Mouse (Mus musculus) 3T3-L1 (cell line): ENCODE measurements around the gene Nmnat1.
"Not testable (repeated sequence)": the region's sequence is repeated elsewhere in the genome, so short reads cannot be mapped to it uniquely, and the experiment has no call there.

ENCODE experiments used
- DNase-seq: peaks from one replicate; pipeline ENCODE4 v3.0.0-alpha.2; 2015; ENCODE audit warnings: low read depth, low spot score

The Nmnat1 gene

DNA sequence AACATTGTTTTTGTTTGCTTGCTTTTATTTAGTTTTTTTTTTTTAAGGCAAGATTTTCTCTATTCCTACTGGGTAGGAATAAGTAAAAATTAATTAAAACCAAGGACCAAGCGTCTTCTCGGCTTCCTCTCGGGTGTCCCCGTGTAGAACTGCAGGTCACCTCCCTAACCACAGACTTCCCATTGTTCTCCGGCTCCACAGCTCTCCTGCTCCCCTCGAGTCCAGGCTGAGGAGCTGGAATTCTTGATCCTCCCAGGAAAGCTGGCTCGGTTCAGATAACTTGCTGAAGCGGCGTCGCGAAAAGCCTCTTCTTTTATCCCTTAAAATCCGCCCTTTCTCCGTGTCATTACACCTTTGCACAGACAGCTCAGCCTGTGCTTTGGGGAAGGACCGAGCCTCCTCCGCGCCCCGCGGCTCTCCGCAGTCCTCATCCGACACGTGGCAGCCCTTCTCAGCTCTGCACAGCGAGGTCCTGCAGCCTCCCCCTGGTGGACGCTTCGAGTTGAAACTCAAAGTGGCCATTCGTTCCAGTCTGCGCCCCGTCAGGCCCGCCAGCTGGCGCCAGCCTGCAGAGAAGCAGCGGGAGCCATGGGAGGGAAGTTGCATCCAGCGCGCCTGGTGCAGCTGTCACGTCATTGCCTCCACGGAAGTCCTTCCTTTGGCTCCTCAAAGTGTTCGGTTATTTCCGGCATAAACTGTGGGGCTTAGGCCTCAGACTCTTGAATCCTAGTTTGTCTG, 39.9 kb downstream of the Nmnat1 start:
- DNase-seq, result peak; percentile 97

DNA sequence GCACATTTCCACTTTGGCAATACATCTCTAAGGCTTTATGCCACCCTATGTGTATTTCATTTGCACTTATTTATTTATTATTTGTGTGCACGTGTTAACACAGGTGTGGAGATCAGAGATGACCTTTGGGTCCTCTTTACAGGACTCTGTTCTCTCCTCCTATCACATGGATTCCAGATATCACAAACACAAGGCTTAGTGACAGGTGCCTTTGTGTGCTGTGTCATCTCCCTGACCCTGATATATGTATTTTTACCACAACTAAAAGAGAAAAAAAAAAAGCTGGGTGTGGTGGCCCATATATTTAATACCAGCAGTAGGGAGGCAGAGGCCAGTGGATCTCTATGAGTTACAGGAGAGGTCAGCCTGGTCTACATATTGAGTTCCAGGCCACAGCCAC, 40.5 kb downstream of the Nmnat1 start:
- peak; percentile 32 for DNase-seq

DNA sequence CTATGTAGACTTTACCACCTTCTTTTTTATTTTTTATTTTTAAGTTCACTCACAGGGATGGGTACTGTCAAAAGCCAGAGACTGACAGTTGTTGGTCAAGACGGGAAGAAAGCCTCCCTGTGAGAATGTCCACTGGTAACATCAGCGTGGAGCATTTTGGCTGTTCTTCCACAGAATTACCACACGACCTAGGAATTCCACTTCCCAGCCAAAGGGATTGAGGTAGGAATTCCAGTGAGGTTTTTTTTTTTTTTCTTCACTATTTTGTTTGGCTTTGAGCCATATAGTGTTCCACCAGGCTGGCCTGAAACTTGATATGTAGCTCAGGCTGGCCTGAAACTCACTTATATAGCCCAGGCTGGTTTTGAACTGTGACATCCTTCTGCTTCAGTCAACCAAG, 42.6 kb downstream of the Nmnat1 start:
- DNase-seq, result peak; percentile 88

DNA sequence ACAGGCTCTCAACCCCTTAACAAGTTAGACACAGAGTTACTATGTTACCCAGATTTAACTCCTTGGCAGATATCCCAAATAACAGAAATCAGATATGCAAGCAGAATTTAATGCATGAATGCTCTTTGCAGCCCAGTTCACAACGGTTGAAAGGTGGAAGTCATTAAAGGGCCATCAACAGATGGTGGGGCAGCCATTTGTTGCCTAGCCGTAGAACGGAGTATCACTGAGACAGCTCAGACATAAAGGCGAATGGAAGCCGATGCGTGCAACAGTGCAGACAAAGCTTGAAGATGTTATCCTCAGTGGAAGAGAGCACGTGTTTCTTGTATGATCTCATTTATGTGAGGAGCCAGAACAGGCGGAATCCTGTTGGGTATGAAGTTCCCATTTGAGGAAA, 44.4 kb downstream of the Nmnat1 start:
- DNase-seq, result no peak

DNA sequence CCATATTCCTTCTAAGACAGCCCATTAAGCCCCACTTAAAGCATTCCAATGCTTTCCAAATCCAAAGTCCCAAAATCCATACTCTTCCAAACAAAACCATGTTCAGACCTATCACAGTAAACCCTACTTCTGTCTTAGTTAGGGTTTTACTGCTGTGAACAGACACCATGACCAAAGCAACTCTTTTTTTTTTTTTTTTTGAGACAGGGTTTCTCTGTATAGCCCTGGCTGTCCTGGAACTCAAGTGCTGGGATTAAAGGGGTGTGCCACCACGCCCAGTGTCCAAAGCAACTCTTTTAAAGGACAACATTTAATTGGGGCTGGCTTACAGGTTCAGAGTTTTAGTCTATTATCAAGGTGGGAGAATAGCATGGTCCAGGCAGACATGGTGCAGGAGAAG, 53.1 kb downstream of the Nmnat1 start:
- not testable (repeated sequence) for DNase-seq

DNA sequence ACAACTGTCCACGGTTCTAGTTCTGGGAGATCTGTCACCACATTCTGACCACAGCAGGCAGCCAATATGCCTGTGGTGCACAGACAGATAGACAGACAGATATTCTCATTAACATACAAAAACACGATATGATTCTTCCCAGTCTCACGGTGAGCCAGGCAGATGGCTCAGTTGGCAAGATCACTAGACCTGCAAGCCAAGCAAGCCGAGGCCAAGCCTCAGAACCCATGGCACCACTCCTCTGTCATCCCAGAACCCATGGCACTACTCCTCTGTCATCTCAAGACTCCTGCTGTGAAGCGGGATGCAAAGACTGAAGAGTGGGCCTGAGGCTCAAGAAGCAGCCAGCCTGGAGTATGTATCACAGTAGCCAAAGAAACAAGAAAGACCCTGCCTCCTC, 55.4 kb downstream of the Nmnat1 start:
- no peak for DNase-seq

DNA sequence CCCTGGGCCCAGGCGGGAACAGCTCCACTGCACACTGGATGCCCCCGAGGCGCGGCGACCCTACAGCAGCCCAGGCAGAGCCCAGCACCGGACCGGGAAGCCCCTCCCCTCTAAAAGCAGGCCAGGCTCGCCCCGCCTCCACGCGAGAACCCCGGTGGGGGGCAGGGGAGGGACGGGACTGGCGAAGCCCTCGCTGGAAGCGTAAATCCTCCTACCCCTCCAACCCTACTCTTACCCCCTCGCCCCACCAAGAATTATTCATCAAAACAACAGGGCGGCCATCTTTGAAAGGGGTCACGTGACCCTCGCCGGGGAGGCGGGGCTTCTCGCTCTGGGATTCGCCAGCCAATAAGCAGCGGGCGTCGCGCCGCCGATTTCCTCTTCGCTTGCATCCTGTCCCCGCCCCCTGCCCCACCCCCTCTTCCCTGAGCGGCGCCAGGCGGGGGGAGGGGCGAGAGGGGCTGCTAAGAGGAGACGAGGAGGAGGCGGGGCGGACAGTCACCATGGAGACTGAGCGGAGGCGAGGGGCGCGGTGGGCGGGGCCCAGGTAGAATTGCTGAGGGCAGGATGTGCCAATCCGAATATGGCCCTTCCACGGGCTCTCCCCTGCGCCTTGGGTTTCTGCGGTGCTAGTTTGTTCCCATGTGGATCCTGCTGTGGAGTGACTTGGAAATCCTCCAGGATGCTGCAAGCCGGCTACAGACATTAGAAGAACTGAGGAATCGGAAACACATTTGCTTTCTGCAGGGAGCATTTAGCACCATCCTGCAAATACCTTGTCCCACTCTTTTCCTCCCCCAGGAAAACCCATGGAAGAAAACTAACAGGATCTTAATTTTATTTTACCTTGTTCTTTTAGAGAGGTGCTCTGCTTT, 58.4 kb downstream of the Nmnat1 start, which contains the start of gene Ube4b:
Gene Ube4b, minus strand, starts transcription at position 425 of the 875 bp plus-strand sequence.
- peak; percentile 97 for DNase-seq

DNA sequence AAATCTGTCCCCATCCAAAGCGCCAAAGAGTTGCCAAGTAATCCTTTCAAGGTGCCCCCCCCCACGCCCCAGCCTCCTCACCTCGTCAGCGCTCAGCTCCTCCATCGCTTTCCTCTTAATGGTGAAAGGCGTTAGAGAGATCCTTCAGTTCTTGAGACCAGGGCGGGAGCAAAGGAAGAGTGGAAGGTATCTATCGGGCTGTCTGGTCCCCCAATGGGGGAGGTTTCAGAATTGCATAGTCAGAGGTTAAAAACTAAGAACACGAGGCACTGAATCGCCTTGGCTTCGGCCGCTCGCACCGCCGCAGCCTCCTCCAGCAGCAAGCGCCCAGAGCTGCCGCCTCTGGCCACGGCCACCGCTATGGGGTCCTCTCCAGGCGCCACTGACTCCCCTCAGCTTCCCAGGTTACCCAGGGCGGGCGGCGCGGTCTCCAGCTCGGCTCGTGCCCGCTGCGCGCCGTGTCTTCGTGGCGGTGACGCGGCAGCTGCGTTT, 59.2 kb downstream of the Nmnat1 start:
- DNase-seq, result peak; percentile 51

DNA sequence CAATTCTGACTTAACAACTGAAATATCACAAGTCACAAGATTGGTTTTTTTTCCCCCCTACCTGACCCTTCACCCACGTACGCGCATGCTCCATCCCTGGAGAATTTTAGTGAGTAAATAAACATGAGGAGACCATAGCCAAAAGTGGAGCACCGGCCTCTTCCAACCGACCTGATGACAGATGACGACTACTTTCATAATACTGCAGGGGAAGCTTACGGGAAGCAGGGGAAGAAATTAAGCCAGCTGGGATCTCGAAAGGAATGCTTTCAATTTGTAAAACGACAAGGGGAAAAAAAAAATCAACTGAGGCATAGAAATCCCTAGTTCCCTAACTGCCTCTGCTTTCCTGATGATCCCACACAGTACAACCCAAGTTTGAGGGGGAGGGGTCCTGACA, 60.2 kb downstream of the Nmnat1 start:
- peak; percentile 67 for DNase-seq

DNA sequence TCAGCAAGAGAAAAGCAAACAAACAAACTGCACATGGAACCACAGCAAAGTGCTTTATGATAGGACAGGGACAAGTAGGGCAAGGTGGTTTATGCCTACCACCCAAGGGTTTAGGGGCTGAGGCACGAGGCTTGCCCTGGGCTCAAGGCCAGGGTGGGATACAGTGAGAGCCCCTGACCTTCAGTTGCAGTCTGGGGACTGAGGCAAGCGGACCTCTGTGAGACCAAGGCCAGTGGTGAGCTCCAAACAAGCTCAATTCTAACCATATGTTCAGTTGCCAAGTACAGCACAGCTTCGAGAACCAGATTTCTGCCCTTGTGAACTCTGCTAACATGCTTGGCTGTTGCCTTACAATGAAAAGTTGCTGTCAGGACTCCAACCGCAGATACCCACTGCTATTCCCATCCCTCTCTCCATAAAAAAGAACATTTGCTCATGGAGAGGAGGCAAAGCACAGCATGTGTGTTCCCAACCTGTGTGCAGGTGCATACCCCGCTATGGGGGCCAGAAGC, 67.1 kb downstream of the Nmnat1 start:
- no peak for DNase-seq
